Mouse (Mus musculus): ENCODE data around the gene Lrrc32. TPM values are rescaled to one million over a fixed set of nuclear protein-coding genes. Genes with fewer than 3 reads are reported as not detected.

The Lrrc32 gene
- polyA plus RNA-seq, 1 experiment: 5.9 TPM

DNA sequence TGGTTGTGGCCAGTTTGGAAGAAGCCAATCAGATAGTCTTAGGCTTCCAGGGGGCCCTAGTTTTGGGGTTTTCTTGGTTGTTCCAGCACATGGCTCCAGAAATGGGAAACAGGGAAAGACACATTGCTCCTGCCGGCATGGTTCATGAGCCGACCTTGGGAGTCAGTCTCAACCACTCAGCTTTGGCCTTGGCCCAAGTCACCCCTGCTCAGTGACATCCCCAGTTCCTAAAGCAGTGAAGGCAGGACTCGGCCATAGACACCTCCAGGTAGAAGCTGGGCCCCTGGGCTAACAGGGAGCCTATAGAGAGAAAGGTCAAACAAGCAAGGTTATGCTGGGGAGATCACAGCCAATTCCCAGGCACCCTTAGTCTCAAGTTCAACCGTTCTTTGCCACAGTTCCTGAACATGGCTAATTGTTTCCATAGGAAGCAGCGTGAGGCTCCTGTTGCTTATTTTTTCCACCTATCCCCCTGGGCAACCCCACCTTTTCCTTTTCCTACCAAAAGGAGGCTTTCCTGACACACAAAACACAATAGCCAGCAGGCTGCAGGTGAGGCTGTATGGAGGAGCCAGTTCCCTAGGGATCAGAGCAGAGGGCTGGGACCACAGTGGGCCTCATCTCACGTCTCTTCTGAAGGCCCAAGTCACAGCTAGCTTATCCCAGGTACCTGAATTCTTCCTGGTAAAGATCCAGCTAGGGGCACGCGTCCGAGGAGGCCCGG lies 34.5 kb upstream of the Lrrc32 start:
- H3K4me3 ChIP-seq (ENCODE audit: low read depth, low read length): no peak overlapping the region
- H3K36me3 ChIP-seq (ENCODE audit: control insufficient read depth, insufficient read depth, low read length, poor library complexity, severe bottlenecking): no peaks in the 10 kb centered on the region
- no peak overlapping the region for H3K27ac ChIP-seq (ENCODE audit: insufficient read depth, low read length)
- H3K9me3 ChIP-seq (replicated peaks; ENCODE audit: control insufficient read depth, insufficient read depth, low read length, poor library complexity, severe bottlenecking): no peaks in the 10 kb centered on the region
- H3K9ac ChIP-seq (ENCODE audit: low read depth, poor library complexity, severe bottlenecking): no peak overlapping the region
- no peaks in the 10 kb centered on the region for H3K4me1 ChIP-seq (ENCODE audit: control insufficient read depth, insufficient read depth, low read length)
- H3K27me3 ChIP-seq (ENCODE audit: control insufficient read depth, insufficient read depth, low read length, poor library complexity, severe bottlenecking): no peaks in the 10 kb centered on the region
- TF ChIP-seq EP300 (IDR thresholded peaks at IDR 0.05; ENCODE audit: insufficient read depth, low read depth, low read length): no peak
- no peak for TF ChIP-seq CTCF (IDR thresholded peaks at IDR 0.05; ENCODE audit: low read depth, low read length)
- TF ChIP-seq POLR2A (IDR thresholded peaks at IDR 0.05; ENCODE audit: insufficient read depth, low read length): no peak

DNA sequence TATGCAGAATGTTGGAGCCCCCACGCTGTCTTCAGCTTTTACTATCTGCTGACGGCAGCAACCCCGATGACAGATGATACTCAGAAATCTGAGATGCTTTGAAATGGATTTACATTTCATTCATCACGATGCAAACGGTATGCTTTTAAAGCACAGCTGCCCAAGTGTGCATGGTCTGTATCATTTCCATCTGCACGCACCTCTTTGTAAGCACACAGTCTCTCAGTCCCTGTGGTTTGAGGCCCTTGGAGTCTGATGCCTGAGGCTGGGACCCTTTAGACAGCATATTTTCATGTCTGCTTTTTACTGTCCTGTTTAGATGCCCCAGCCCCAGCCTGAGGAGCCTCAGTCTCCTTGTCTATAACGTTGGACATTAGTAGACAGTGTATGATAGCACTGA lies 28.8 kb upstream of the Lrrc32 start:
- TF ChIP-seq CTCF (IDR thresholded peaks at IDR 0.05; ENCODE audit: low read depth, low read length): no peak
- no peak for TF ChIP-seq POLR2A (IDR thresholded peaks at IDR 0.05; ENCODE audit: insufficient read depth, low read length)
- no peak for TF ChIP-seq EP300 (IDR thresholded peaks at IDR 0.05; ENCODE audit: insufficient read depth, low read depth, low read length)
- Histone ChIP-seq H3K36me3 (ENCODE audit: control insufficient read depth, insufficient read depth, low read length, poor library complexity, severe bottlenecking) (no peaks in the 10 kb centered on the region), H3K27ac (ENCODE audit: insufficient read depth, low read length) (no peak overlapping the region), H3K9me3 (replicated peaks; ENCODE audit: control insufficient read depth, insufficient read depth, low read length, poor library complexity, severe bottlenecking) (no peaks in the 10 kb centered on the region), H3K9ac (ENCODE audit: low read depth, poor library complexity, severe bottlenecking) (no peak overlapping the region), H3K4me3 (ENCODE audit: low read depth, low read length) (no peak overlapping the region), H3K27me3 (ENCODE audit: control insufficient read depth, insufficient read depth, low read length, poor library complexity, severe bottlenecking) (no peaks in the 10 kb centered on the region), H3K4me1 (ENCODE audit: control insufficient read depth, insufficient read depth, low read length) (no peaks in the 10 kb centered on the region)

DNA sequence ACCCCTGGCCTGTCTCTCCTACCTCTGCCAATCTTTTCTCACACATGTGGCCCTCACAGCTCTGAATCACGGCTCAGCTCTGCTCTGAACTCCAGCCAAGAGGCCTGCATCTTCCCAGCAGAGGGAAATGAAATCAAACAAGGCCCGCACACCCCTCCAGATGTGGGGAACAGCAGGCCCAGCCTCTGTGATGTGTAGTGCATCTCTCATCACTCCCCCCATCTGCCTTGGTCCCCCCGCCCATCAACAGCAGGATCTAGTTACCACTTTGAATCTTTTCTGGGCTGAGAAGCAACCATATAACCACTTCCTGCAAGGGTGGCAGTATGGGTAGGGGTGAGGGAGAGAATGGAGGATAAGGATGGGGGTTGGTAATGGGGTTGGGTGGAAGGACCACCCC lies 20.0 kb upstream of the Lrrc32 start:
- TF ChIP-seq CTCF (IDR thresholded peaks at IDR 0.05; ENCODE audit: low read depth, low read length) (no peak), EP300 (IDR thresholded peaks at IDR 0.05; ENCODE audit: insufficient read depth, low read depth, low read length) (no peak), POLR2A (IDR thresholded peaks at IDR 0.05; ENCODE audit: insufficient read depth, low read length) (no peak)
- no peak overlapping the region for H3K9ac ChIP-seq (ENCODE audit: low read depth, poor library complexity, severe bottlenecking)
- no peak overlapping the region for H3K27ac ChIP-seq (ENCODE audit: insufficient read depth, low read length)
- H3K9me3 ChIP-seq (replicated peaks; ENCODE audit: control insufficient read depth, insufficient read depth, low read length, poor library complexity, severe bottlenecking): no peaks in the 10 kb centered on the region
- no peaks in the 10 kb centered on the region for H3K27me3 ChIP-seq (ENCODE audit: control insufficient read depth, insufficient read depth, low read length, poor library complexity, severe bottlenecking)
- H3K4me3 ChIP-seq (ENCODE audit: low read depth, low read length): no peak overlapping the region
- no peaks in the 10 kb centered on the region for H3K36me3 ChIP-seq (ENCODE audit: control insufficient read depth, insufficient read depth, low read length, poor library complexity, severe bottlenecking)
- no peaks in the 10 kb centered on the region for H3K4me1 ChIP-seq (ENCODE audit: control insufficient read depth, insufficient read depth, low read length)

- no peak overlapping the region for H3K9ac ChIP-seq (ENCODE audit: low read depth, poor library complexity, severe bottlenecking)
- no peak for TF ChIP-seq POLR2A (IDR thresholded peaks at IDR 0.05; ENCODE audit: insufficient read depth, low read length)
- TF ChIP-seq EP300 (IDR thresholded peaks at IDR 0.05; ENCODE audit: insufficient read depth, low read depth, low read length): no peak
- TF ChIP-seq CTCF (IDR thresholded peaks at IDR 0.05; ENCODE audit: low read depth, low read length): no peak
These were observed 16.6 kb upstream of the Lrrc32 start for GRCm38 (mm10) chr7:98472529-98472928.

DNA sequence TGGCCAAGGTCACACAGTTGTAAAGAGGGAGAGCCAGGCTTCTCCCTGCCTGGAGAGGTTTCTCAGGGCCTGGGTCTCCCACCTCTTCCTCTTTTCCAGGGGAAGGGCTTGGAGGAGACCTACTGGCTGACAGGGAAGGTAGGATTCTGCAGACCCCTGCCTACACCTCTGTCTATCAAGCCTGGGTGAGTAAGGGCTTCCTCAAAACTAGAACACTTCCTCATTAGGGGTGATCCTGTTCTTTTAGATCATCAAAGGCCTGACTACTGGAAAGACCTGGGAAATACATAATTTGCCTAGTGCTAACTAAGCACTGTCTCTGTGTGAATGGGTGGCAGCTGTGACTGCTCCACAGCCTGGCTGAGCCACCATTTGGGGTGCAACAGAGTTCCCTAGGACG lies 14.5 kb upstream of the Lrrc32 start:
- no peak overlapping the region for H3K27ac ChIP-seq (ENCODE audit: insufficient read depth, low read length)
- no peak for TF ChIP-seq EP300 (IDR thresholded peaks at IDR 0.05; ENCODE audit: insufficient read depth, low read depth, low read length)
- no peaks in the 10 kb centered on the region for H3K9me3 ChIP-seq (replicated peaks; ENCODE audit: control insufficient read depth, insufficient read depth, low read length, poor library complexity, severe bottlenecking)
- no peaks in the 10 kb centered on the region for H3K27me3 ChIP-seq (ENCODE audit: control insufficient read depth, insufficient read depth, low read length, poor library complexity, severe bottlenecking)
- H3K9ac ChIP-seq (ENCODE audit: low read depth, poor library complexity, severe bottlenecking): no peak overlapping the region
- H3K4me1 ChIP-seq (ENCODE audit: control insufficient read depth, insufficient read depth, low read length): no peaks in the 10 kb centered on the region
- no peaks in the 10 kb centered on the region for H3K36me3 ChIP-seq (ENCODE audit: control insufficient read depth, insufficient read depth, low read length, poor library complexity, severe bottlenecking)
- H3K4me3 ChIP-seq (ENCODE audit: low read depth, low read length): no peak overlapping the region

More at GRCm38 (mm10) chr7:98472529-98472928, 16.6 kb upstream of the Lrrc32 start:
- no peak overlapping the region for H3K4me3 ChIP-seq (ENCODE audit: low read depth, low read length)
- no peaks in the 10 kb centered on the region for H3K36me3 ChIP-seq (ENCODE audit: control insufficient read depth, insufficient read depth, low read length, poor library complexity, severe bottlenecking)
- H3K9me3 ChIP-seq (replicated peaks; ENCODE audit: control insufficient read depth, insufficient read depth, low read length, poor library complexity, severe bottlenecking): no peaks in the 10 kb centered on the region
- no peaks in the 10 kb centered on the region for H3K27me3 ChIP-seq (ENCODE audit: control insufficient read depth, insufficient read depth, low read length, poor library complexity, severe bottlenecking)
- H3K27ac ChIP-seq (ENCODE audit: insufficient read depth, low read length): no peak overlapping the region
- no peaks in the 10 kb centered on the region for H3K4me1 ChIP-seq (ENCODE audit: control insufficient read depth, insufficient read depth, low read length)

- Histone ChIP-seq H3K27me3 (ENCODE audit: control insufficient read depth, insufficient read depth, low read length, poor library complexity, severe bottlenecking) (no peaks in the 10 kb centered on the region), H3K27ac (ENCODE audit: insufficient read depth, low read length) (no peak overlapping the region), H3K36me3 (ENCODE audit: control insufficient read depth, insufficient read depth, low read length, poor library complexity, severe bottlenecking) (no peaks in the 10 kb centered on the region), H3K9ac (ENCODE audit: low read depth, poor library complexity, severe bottlenecking) (no peak overlapping the region), H3K4me1 (ENCODE audit: control insufficient read depth, insufficient read depth, low read length) (no peaks in the 10 kb centered on the region), H3K4me3 (ENCODE audit: low read depth, low read length) (no peak overlapping the region), H3K9me3 (replicated peaks; ENCODE audit: control insufficient read depth, insufficient read depth, low read length, poor library complexity, severe bottlenecking) (no peaks in the 10 kb centered on the region)
- TF ChIP-seq CTCF (IDR thresholded peaks at IDR 0.05; ENCODE audit: low read depth, low read length): no peak
- TF ChIP-seq POLR2A (IDR thresholded peaks at IDR 0.05; ENCODE audit: insufficient read depth, low read length): no peak
- no peak for TF ChIP-seq EP300 (IDR thresholded peaks at IDR 0.05; ENCODE audit: insufficient read depth, low read depth, low read length)
These were observed 11.9 kb upstream of the Lrrc32 start for GRCm38 (mm10) chr7:98477153-98477552.
